Mouse (Mus musculus): ENCODE measurements around the gene Tmem184b.

The Tmem184b gene

DNA sequence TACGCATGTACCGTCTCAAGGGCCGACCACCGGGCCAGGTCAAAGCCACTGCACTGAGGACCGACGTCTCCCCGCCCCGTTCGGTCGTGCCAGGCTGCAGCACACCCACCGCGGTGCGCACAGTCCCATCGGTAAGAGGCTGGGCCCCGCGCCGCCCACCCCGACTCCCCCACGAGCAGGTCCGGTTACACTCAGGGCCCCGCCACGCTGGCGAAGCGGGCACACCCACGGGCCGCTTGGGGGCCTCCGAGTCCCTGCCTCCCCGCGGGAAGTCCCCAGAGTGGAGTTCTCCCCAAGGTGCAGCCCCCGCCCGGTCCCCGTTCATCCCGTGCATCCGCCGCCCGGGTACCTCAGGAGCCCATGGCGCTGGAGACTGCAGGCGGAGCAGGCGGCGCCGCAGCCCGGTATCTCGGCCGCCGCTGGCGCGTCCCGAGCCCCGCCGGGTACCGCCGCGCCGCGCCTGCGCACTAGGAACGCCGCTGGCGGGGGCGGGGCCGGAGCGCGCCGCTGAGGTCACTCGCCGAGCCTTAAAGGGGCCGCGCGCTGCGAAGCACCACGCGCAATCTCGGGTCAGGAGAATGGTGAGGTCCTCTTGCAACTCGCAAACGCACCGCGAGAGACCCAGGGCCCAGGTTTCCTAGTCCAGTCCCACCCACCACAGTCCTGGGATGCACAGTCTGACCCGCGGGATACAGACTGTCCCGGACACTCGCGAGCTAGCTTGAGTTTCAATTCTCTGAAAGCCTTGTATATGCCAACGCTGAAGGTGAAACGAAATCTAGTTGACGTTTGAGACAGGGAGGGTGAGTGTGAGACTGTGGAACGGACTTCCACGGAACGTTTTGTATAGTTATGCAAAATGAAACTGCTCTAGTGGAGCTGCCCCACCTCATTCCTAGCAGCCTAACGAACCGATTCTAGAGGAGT is at the start of gene Tmem184b:
Gene Tmem184b, minus strand, starts transcription at position 734 of the 927 bp plus-strand sequence.
- DNase-seq (ENCODE audit: low read depth, low spot score) = peak; percentile 91

DNA sequence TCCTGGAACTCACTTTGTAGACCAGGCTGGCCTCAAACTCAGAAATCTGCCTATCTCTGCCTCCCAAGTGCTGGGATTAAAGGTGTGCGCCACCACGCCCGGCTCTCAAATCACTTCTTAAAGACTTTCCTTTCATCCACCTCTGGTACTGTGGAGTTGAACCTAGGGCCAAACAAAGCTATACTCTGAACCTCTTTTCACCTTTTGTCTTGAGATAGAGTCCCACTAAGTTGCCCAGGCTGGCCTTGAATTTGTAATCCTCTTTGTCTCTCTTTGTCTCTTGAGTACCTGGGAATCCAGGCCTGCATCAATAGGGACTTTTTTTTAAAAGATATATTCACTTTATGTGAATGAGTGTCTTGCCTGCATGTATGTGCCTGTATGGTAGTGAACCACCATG is 44.7 kb upstream of the Tmem184b start:
- DNase-seq (ENCODE audit: low read depth, low spot score) = no peak

- peak; percentile 37 for DNase-seq (ENCODE audit: low read depth, low spot score)
Observed at GRCm38 (mm10) chr15:79445786-79446654, 42.7 kb upstream of the Tmem184b start.

- DNase-seq (ENCODE audit: low read depth, low spot score) = no peak
Observed at GRCm38 (mm10) chr15:79443856-79444410, 40.6 kb upstream of the Tmem184b start.

DNA sequence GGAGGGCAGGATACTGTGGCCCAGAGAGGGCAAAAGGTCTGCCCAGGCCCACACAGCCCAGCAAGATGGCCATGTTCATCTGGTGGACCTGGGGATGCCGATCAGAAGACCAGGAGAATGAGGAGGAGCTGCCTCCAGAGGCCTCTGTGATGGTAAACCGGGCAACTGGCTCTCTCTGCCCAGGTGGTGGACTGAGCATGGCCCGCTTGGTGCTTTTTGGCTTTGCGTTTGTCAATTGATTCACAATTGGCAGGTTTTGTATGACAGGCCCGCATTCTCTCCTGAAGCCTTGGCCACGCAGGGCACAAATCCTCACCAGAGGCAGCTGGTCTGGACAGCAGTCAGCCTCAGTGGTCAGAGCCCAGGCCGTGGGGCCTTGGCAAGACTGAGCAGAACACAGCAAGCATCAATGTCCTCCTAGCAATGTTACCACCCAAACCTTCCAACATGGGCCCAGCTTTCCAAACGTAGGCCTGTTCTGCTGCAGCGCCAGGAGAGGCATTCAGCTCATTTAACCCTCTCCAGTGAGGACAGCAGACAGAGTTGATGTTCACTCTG is 39.7 kb upstream of the Tmem184b start:
- no peak for DNase-seq (ENCODE audit: low read depth, low spot score)

- no peak for DNase-seq (ENCODE audit: low read depth, low spot score)
Observed at GRCm38 (mm10) chr15:79442257-79442611, 38.9 kb upstream of the Tmem184b start.

DNA sequence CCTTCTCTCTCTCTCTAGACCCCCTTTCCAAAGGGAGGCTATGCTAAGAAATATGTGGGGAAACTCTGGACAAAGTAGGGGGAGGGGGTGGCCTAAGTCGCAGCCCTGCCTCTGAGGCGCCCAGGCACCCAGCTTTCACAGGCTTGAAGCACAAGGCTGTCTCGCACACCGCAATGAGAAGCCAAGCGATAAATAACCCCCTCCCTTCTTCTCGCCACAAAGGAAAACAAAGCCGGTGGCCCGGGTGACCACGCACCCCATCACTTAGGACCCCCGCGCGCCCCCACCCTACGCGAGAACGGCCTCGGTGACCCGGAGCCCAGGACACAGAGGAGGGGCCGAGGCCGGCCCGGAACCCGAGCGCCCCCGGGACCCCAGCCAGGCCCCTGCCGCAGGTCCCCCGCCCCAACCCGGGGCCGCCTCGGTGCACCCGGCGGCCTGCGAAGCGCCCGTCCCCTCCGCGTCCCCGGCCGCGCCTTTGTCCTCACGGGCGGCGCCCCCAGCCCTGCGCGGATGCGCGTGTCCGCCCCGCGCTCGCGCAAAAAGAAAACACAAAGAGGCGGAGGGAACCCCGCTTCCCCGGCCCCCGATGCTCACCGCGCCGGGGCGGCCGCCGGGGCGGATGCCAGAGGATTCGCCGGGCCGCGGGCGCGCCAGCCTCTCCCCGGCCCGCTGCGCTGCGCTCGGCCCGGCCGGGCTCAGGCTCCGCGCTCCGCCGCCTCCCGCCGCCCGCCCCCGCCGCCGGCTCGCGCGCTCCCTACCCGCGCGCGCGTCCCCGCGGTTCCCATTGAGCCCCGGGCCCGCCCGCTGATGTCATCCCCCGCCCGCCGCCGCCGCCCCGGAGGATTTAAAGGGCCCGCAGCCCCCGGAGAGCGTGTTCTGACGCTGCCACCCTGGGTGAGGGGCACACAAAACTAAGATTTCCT is 38.2 kb upstream of the Tmem184b start:
- DNase-seq (ENCODE audit: low read depth, low spot score) = peak; percentile 74

DNA sequence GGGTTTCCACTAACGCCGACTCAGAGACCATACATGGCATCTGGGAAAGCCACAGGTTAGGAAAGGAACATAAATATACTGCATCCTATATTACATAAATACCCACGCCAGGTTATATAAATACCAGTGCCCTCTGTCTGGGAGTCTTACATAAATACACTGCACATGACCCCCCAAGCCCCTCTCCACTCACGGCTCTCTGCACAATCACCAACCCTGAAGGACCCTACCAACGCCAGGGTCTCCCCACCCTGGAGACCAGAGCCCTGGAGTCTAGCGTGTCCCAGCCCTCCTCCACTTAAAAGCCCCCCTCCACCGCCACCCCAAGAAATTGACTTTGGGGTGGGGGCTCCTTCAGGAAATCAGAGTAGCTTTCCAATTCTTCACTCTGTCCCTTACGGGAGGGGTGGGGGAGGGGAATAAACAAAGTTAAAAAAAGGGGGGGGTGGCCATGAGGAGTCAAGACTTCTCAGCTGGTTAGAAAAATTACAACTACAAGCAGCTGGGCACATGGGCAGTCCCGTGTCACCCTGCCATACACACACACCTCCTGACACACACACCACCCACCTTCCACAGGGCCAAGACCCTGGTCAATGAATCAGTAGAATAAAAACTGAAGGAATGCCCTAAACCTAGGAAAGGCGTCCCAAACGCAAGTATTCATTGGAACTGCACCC is 37.4 kb upstream of the Tmem184b start:
- no peak for DNase-seq (ENCODE audit: low read depth, low spot score)

DNA sequence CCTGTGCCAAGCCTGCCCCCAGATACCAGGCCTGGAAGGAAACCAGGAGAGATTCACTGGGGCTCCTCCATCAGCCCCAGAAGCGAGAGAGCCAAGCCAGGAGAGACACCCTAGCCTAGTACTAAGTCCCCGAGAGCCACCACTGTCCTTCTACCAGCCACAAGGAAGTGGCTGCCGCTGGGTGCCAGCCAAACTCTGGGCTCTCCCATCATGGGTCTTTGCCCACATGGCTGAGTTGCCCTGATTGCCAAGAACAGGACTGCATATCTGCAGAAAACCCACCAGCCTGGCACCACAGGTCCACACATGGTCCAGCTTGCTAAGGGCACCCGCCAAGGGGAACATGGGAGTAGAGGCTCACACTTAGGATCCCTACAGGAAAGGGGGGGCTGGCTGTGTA is 36.9 kb upstream of the Tmem184b start:
- no peak for DNase-seq (ENCODE audit: low read depth, low spot score)

DNA sequence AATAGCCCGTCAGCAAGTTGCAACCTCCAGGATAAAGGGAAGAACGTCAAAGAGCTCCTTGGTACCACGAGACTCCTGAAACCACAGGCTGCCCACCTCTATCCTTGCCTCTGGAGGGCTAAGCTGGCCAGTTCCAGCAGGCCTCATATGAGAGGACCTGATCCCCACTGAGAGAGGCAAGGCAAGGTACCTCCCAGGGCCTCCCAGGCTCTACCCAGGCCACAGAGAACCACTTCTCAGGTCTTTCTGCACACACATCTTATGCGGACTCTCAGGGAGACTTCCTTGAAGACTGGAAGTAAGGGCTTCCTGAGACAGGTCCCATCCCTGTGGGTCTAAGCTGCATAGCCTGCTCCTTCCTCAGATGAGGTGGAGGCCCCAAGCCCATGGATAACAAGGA is 36.0 kb upstream of the Tmem184b start:
- DNase-seq (ENCODE audit: low read depth, low spot score) = no peak

- DNase-seq (ENCODE audit: low read depth, low spot score) = no peak
Observed at GRCm38 (mm10) chr15:79438816-79439215, 35.4 kb upstream of the Tmem184b start.

DNA sequence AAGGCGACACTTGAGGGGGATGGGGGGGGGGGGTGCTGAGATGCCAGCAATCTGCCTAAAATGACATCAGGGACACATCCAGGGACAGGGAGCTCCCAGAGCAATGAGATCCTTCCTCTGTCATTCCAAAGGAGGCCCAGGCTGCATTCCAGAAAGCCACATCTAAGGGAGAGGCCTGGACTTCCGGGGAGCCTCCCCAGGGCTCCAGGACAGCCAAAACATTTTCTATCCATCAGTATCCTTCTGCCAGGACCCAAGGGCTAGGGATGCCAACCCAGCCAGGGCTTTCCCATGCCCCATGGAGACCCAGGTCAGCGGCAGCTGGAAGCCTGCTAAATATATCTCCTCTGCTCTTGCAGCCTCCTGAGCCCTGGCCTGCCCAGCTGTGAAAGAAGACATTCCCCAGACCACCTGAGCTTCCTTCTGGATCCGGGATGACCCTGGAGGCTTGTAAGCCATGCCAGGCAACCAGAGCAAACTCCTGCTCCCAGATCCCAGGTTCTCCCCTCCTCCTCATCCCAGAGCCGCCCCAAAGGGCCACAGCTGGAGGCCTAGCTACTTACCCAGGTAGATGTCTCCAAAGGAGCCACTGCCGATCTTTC is 34.9 kb upstream of the Tmem184b start:
- DNase-seq (ENCODE audit: low read depth, low spot score) = no peak

GRCm38 (mm10) chr15:79437541-79438208 is 34.3 kb upstream of the Tmem184b start:
- DNase-seq (ENCODE audit: low read depth, low spot score) = no peak

GRCm38 (mm10) chr15:79436481-79436921 is 33.1 kb upstream of the Tmem184b start:
- DNase-seq (ENCODE audit: low read depth, low spot score) = no peak

GRCm38 (mm10) chr15:79435191-79435671 is 31.9 kb upstream of the Tmem184b start:
- DNase-seq (ENCODE audit: low read depth, low spot score) = no peak

DNA sequence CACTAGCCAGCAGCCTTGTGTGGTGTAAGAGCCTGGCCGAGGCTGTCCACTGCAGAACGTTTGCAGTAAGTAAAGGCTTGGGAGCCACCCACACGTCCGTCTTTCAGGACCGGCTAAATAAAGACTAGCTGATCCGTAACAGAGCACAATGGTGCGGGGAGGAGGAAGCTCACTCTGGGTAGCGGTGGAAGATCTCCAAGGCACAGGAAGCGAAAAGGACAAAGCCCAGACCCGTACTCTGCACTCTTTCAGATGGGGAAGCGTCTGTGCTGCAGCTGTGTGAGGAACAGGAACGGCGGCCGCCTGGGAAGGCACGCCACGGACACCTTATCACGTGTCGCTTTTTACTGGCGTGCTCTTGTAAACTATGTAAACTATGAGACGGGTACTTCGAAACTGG is 29.5 kb upstream of the Tmem184b start:
- DNase-seq (ENCODE audit: low read depth, low spot score) = no peak

DNA sequence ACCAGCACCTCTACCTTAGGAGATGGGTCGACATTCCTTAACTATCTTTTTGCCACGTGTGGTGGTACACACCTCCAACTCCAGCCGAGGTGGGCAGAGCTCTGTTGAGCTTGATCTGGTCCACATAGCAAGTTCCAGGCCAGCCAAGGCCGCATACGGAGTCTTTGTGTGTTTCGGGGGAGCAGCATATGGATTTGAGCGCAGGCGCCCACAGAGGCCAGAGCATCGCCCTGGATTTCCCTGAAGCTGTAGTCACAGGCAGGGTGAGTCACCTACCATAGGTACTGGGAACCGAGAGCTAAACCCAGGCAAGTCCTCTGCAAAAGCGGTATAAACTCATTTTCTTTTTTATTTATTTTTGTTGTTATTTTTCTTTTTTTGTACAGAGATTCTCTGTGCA is 29.0 kb upstream of the Tmem184b start:
- no peak for DNase-seq (ENCODE audit: low read depth, low spot score)

GRCm38 (mm10) chr15:79431925-79432324 is 28.6 kb upstream of the Tmem184b start:
- DNase-seq (ENCODE audit: low read depth, low spot score) = no peak

GRCm38 (mm10) chr15:79430461-79431000 is 27.2 kb upstream of the Tmem184b start:
- no peak for DNase-seq (ENCODE audit: low read depth, low spot score)

Measured in A20 (cell line).